Mouse (Mus musculus) heart, postnatal 0 days (tissue): Measurements from ENCODE around the gene Hoxa5. TPM values are rescaled to one million over a fixed set of nuclear protein-coding genes. Genes with fewer than 3 reads are reported as not detected.

Experiments used
- ATAC-seq: fragments of 200-750 bp; cut with Nextera tagmentation; 2 replicates; pipeline ENCODE4 v1.8.0; 2017; ENCODE audit warnings: low read depth, moderate number of reproducible peaks, moderate library complexity; ENCODE audit not compliant: insufficient read depth
- DNase-seq: peaks from one replicate; pipeline ENCODE4 v3.0.0-alpha.2; 2016; ENCODE audit warnings: low spot score
- H3K27ac ChIP-seq: fragments of 300-500 bp; sonication (generic); 2 replicates; pipeline ENCODE4 v1.5.1; 2014; ENCODE audit warnings: low read depth, mild to moderate bottlenecking
- H3K27me3 ChIP-seq: fragments of 300-500 bp; sonication (generic); 2 replicates; pipeline ENCODE4 v1.6.1; 2014; ENCODE audit warnings: low read length, mixed read lengths; ENCODE audit not compliant: control insufficient read depth, insufficient read depth
- H3K36me3 ChIP-seq: fragments of 300-500 bp; sonication (generic); replicated peaks from 2 replicates; pipeline ENCODE4 v1.6.1; 2014; ENCODE audit warnings: low read length, mixed read lengths; ENCODE audit not compliant: control insufficient read depth, insufficient read depth
- H3K4me1 ChIP-seq: fragments of 300-500 bp; sonication (generic); 2 replicates; pipeline ENCODE4 v1.6.1; 2014; ENCODE audit warnings: antibody characterized with exemption; ENCODE audit not compliant: control insufficient read depth, insufficient read depth
- H3K4me2 ChIP-seq: fragments of 300-500 bp; sonication (generic); 2 replicates; pipeline ENCODE4 v1.6.1; 2014; ENCODE audit warnings: low read depth, mild to moderate bottlenecking, low read length, moderate library complexity
- H3K4me3 ChIP-seq: fragments of 300-500 bp; sonication (generic); 2 replicates; pipeline ENCODE4 v1.5.1; 2014; ENCODE audit warnings: low read depth, low read length
- H3K9ac ChIP-seq: fragments of 300-500 bp; sonication (generic); replicated peaks from 2 replicates; pipeline ENCODE4 v1.6.1; 2014; ENCODE audit warnings: low read depth, low read length, mixed read lengths
- H3K9me3 ChIP-seq: fragments of 300-500 bp; sonication (generic); replicated peaks from 2 replicates; pipeline ENCODE4 v1.6.1; 2016; ENCODE audit warnings: low read length; ENCODE audit not compliant: control insufficient read depth
- CTCF ChIP-seq: IDR thresholded peaks from 2 replicates; pipeline ENCODE4 v1.5.1; 2016; ENCODE audit warnings: antibody characterized with exemption, control low read depth, low read depth
- EP300 ChIP-seq: IDR thresholded peaks from 2 replicates; pipeline ENCODE4 v1.6.1; 2016; ENCODE audit warnings: antibody characterized with exemption, low read depth
- WGBS: fragments of 180-500 bp; shearing (Covaris S2); extraction: QIAGEN DNeasy Blood & Tissue Kit; methylation state at CpG from one replicate; pipeline ENCODE4 v1.1.7; 2014; 5-methylcytosine and 5-hydroxymethylcytosine counted together
- polyA plus RNA-seq: library from polyadenylated mRNA; unstranded; fragments of >200 nt; fragmentation: Nextera tagmentation; extraction: Ambion mirVana; gene quantifications from 2 replicates; pipeline ENCODE4 v1.2.1, GENCODE M21; 2015
- total RNA-seq: library from RNA; depleted of rRNA; stranded (reverse); fragments of >200 nt; gene quantifications from 2 replicates; pipeline ENCODE4 v1.2.3, GENCODE M21; 2014; ENCODE audit warnings: low replicate concordance

Gene Hoxa5
- total and polyA plus RNA-seq, 2 experiments from 2014 or later, result 0.36 to 3.5 TPM

DNA sequence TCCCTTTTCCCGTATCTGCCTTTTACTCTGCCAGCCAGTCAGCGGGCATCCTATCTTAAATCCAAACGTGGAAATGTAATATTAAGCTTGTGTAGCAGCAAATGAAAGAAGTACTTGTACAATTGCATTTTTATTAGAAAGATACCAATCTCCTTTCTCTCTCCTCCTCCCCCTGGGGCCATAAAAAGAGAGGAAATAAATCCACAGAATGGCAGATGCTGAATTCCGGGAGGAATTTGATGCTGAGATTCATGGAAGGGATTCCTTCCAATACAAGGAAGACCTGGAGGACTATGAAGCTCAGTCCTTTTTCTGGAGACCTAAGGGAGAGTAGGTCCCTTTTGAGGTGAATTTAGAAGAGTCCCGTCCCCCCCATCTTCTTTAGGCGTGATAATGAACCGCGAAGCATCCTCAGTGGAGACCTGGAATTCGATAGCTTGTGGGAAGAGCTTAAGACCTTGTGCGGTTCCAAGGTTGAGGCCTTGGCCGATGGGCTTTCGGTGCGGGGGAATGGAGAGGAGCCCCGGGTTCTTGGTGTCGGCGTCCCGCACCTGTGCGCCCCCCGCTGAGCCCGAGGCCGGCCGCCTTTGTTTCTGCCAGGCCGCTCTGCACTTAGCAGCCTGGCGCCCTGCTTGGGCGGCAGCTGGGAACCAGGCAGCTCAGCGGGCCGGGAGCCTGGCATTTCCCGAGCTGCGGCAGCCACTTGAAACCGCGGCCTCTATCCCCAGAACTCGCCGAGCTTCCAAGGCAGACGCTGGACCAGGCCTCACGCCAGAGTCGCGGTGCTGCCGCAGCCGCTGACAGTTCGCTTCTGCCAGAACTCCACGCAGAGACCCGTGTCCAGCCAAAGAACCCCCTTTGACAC lies 36.0 kb downstream of the Hoxa5 start:
- Histone ChIP-seq H3K36me3 (no peaks in the 10 kb centered on the region), H3K4me2 (0 out of 2 replicates have a peak overlapping the region, but pooled peaks have one; percentile 11), H3K9me3 (no peaks in the 10 kb centered on the region), H3K4me3 (no peak overlapping the region), H3K9ac (no peak overlapping the region), H3K27me3 (peaks cover 99% of the 10 kb centered on the region), H3K27ac (no peak overlapping the region), H3K4me1 (0 out of 2 replicates have a peak, but pooled peaks cover 3% of the 10 kb centered on the region)
- DNase-seq, result no peak
- ATAC-seq, result no peak
- TF ChIP-seq EP300 (no peak), CTCF (no peak)
- WGBS, result 9% methylated on average over 41 of the region's 42 CpGs

DNA sequence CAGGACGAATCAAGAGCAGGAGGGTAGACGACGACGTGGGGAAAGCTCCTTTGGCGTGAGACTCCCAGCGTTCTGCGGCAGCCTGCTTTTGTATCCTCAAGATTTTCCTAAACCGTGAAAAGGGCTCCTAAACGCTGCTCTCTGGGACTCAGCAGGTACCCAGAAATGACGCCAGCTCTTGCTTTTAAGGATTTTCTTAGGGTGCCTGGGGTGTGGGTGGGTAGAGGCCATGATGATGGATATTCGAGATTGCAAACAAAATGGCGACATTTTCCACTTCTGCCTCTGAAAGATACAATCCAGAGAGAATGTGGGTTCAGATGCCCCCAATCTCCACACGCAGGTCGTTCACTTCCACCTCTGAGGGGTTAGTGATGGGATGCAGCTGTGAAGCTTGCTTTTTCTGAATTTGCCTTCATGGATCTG lies 36.6 kb downstream of the Hoxa5 start:
- H3K4me2 ChIP-seq, result no peak overlapping the region; the same call in 1 of the 2 replicates
- H3K27me3 ChIP-seq, result peaks cover 99% of the 10 kb centered on the region
- H3K27ac ChIP-seq, result no peak overlapping the region
- no peaks in the 10 kb centered on the region for H3K36me3 ChIP-seq
- ATAC-seq, result no peak
- DNase-seq, result no peak
- 17% methylated on average over 14 of the region's 14 CpGs for WGBS
- H3K4me3 ChIP-seq, result no peak overlapping the region
- no peaks in the 10 kb centered on the region for H3K9me3 ChIP-seq
- no peak overlapping the region for H3K9ac ChIP-seq
- TF ChIP-seq CTCF, result no peak
- TF ChIP-seq EP300, result no peak
- 0 out of 2 replicates have a peak, but pooled peaks cover 3% of the 10 kb centered on the region for H3K4me1 ChIP-seq

GRCm38 (mm10) chr6:52167176-52167575 lies 37.2 kb downstream of the Hoxa5 start:
- Histone ChIP-seq H3K4me1 (no peaks in the 10 kb centered on the region), H3K36me3 (no peaks in the 10 kb centered on the region), H3K4me2 (no peak overlapping the region), H3K9me3 (no peaks in the 10 kb centered on the region), H3K27ac (no peak overlapping the region), H3K9ac (no peak overlapping the region), H3K4me3 (no peak overlapping the region), H3K27me3 (peaks cover 99% of the 10 kb centered on the region)
- WGBS, result 42% methylated on average over 1 of the region's 1 CpGs
- DNase-seq (no peak), ATAC-seq (no peak)
- TF ChIP-seq EP300 (no peak), CTCF (no peak)

DNA sequence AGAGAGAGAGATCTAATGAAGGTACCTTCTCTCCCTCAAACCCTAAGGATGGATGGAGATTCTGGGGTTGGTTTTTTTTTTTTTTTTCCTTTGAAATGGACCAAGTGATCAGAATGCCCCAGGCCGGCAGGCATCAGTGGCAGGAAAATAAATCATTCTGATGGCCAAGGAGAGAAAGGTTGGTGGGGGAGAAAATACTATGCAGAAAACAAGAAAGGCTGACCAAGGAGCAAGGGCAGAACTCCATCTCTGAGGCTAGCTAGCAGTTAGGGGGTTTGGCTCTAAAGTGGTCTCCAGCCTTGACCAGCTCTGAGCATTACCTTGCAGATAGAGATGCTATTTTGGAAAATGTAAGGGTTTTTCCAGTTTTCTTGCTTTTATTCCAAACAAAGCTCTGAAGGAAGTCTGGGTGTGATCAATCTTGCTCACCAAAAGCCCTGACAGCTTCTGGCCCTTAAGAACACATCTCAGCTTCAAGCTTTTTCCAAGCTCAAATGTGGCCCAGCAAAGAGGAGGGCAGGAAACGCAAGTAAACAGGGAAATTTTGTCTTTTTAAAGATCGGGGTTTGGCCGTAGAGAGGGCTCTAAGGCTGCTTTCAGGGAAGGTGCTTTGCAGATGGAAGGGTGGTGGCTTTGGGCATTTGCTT lies 37.8 kb downstream of the Hoxa5 start:
- no peak overlapping the region for H3K9ac ChIP-seq

DNA sequence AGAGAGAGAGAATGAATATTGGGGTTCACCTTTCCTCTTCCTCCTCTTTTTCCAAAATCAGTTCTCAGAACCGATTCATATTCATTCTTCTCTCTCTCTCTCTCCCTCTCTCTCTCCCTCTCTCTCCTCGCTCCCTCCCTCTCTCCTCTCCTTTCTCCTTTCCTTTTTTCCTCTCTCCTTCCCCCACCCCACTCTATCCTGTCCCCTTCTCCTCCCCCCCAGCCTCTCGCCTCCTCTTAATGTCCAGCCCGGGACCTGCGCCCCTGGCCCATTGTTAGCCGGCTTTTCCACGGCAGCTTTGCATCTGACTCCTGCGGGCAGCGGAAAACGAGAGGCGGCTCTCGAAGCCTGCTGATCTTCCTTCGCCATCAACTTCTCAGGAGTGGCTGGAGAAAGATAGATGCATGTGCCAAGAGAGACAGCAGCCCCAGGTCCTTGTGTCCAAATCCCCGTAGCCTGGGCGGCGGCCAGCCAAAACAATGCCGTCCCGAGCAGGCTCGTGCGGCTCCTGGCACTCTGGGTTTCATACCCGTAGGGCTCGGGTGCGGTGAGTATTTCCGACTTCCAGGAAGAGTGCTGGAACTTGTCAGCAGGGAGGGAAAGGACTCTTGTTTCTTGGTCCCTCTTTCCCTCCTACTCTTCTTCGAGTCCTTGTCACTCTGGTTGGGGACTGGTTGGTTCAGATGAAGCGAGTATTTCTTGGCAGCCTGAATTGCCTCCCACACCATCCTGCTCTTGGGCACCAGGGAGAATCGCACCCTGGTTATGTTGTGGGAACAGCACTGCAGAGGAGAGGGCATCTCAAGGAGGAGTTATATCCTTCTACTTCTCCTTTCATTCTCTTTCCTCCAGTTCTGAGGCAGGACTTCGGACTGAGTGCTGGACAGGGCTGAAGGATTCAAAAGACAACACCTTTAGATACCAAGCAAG lies 38.7 kb downstream of the Hoxa5 start:
- WGBS, result 3% methylated on average over 28 of the region's 28 CpGs
- no peak for DNase-seq
- H3K27me3 ChIP-seq, result peaks cover 99% of the 10 kb centered on the region

More for the DNA sequence above, 37.8 kb downstream of the Hoxa5 start:
- no peak for DNase-seq
- H3K36me3 ChIP-seq, result no peaks in the 10 kb centered on the region
- no peak for TF ChIP-seq CTCF
- TF ChIP-seq EP300, result no peak
- H3K4me3 ChIP-seq, result no peak overlapping the region
- 11% methylated on average over 4 of the region's 4 CpGs for WGBS
- H3K27ac ChIP-seq, result no peak overlapping the region
- H3K4me2 ChIP-seq, result no peak overlapping the region
- H3K27me3 ChIP-seq, result peaks cover 99% of the 10 kb centered on the region
- ATAC-seq, result no peak
- no peaks in the 10 kb centered on the region for H3K9me3 ChIP-seq
- H3K4me1 ChIP-seq, result no peaks in the 10 kb centered on the region

More for the DNA sequence above, 38.7 kb downstream of the Hoxa5 start:
- Histone ChIP-seq H3K4me1 (no peaks in the 10 kb centered on the region), H3K36me3 (no peaks in the 10 kb centered on the region), H3K9me3 (no peaks in the 10 kb centered on the region), H3K4me2 (peak overlapping the region; percentile 51), H3K9ac (no peak overlapping the region), H3K4me3 (peak overlapping the region; percentile 39), H3K27ac (no peak overlapping the region)
- TF ChIP-seq CTCF, result no peak
- TF ChIP-seq EP300, result no peak
- ATAC-seq, result no peak
